Mouse (Mus musculus) kidney, adult 2 months (tissue): ENCODE measurements around the gene Sgcd.

Source experiments
- CTCF ChIP-seq: fragments of 200-500 bp; conservative IDR thresholded peaks from 2 replicates; pipeline ENCODE4 v1.5.1; 2011; ENCODE audit warnings: low read depth, mild to moderate bottlenecking, control low read depth, low read length, moderate library complexity, mixed read lengths; ENCODE audit not compliant: insufficient read depth, insufficient read length
- POLR2A ChIP-seq: fragments of 200-500 bp; IDR thresholded peaks from one replicate; pipeline ENCODE4 v1.6.1; 2011; ENCODE audit warnings: low read depth, low read length, control low read depth

DNA sequence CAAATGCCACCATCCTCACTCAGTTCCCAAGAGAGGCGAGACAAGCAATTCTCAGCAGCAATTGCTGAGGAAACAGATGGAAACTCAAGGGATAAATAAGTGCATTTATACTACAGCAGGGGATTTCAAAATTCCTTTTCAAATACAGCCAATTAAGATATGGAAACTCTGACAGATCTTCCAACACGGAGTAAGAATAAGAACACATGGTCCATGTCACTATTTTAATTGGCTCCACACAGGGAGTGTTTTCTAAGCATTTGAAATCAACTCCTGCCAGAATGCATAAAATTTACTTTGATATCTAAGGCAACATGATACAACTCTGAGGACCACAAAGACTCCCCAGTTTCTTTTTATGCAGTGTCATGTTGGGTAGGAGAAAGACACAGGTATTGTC, 49.0 kb downstream of the Sgcd start:
- TF ChIP-seq CTCF: no peak
- TF ChIP-seq POLR2A: no peak
